Mouse (Mus musculus): ENCODE measurements at regions not wholly inside any gene's neighbourhood (a gene's known extent, or its start where the extent isn't known, plus 50 kb on each side); places are given as distances from the start of the nearest gene placed in this dataset.
A peak's percentile ranks its signal among the peaks of the same experiment; 100 is the strongest.

GRCm38 (mm10) chr17:64383600-64383999 lies 51.9 kb upstream of the Pja2 start:
- no peak for TF ChIP-seq EP300 (IDR thresholded peaks at IDR 0.05; ENCODE audit: low read depth)
- TF ChIP-seq CTCF (IDR thresholded peaks at IDR 0.05; ENCODE audit: low read depth), result peak; percentile 28

Data from liver, postnatal 0 days (tissue).